Mouse (Mus musculus): ENCODE measurements around the gene Ube2n. TPM values are rescaled to one million over a fixed set of nuclear protein-coding genes. Genes with fewer than 3 reads are reported as not detected.

The Ube2n gene
- polyA plus RNA-seq, 1 experiment: 63.5 TPM

DNA sequence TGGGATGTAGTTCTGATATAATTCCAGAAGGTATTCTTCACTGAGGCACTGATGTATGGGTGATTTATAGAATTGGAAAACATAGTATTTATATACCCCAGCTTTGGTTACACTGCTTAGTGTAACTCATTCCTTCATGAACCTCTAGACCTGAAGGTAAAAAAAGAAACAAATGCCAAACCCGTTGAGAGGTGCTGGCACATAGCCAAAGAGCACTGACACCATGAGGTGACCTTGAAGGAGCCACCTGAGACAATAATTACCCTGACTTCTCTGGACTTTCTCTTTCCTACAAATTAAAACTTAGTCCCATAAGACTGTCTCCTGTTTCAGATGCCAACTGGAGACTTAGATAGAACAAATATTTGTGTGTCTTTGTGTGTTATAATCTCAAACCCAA lies 10.6 kb upstream of the Ube2n start:
- TF ChIP-seq POLR2A (IDR thresholded peaks at IDR 0.05; ENCODE audit: control insufficient read depth, extremely low read depth, insufficient read depth, low read length, poor library complexity) (no peak), CTCF (IDR thresholded peaks at IDR 0.05; ENCODE audit: borderline replicate concordance, control insufficient read depth, extremely low read depth, insufficient read depth, low read length, poor library complexity) (no peak)
- 11% methylated on average over 1 of the region's 1 CpGs for WGBS
- Histone ChIP-seq H3K4me1 (replicated peaks; ENCODE audit: control insufficient read depth, insufficient read depth, low read length) (peaks cover 2% of the 10 kb centered on the region; the same call in 1 of the 2 replicates), H3K27ac (ENCODE audit: control insufficient read depth, insufficient read depth, low read length) (no peak overlapping the region), H3K4me3 (ENCODE audit: control insufficient read depth, insufficient read depth, low read length) (no peak overlapping the region), H3K27me3 (ENCODE audit: control insufficient read depth, insufficient read depth, low read length) (no peaks in the 10 kb centered on the region), H3K36me3 (ENCODE audit: control insufficient read depth, insufficient read depth, low read length) (no peaks in the 10 kb centered on the region)
- DNase-seq: no peak

DNA sequence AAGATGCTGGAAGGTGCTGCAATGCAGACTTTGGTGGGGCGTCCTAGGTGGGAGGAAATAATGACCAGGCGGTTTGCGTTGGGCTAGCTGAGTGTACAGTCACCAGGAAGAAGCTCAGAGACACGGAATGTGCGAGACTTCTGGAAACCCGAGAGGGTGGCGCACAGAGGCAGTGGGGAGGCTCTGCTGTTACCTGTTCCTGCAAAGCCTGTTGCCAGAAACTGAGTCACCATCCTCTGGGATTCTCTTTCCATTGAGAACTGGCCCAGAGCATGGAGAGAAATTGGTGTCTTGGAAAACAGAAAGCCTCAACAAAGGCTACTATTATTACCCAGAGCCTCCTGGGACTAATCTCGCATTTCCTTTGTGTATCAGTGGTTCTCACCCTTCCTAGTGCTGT lies 6.8 kb upstream of the Ube2n start:
- H3K4me1 ChIP-seq (replicated peaks; ENCODE audit: control insufficient read depth, insufficient read depth, low read length): no peaks in the 10 kb centered on the region
- no peak overlapping the region for H3K27ac ChIP-seq (ENCODE audit: control insufficient read depth, insufficient read depth, low read length)
- H3K27me3 ChIP-seq (ENCODE audit: control insufficient read depth, insufficient read depth, low read length): no peaks in the 10 kb centered on the region
- TF ChIP-seq CTCF (IDR thresholded peaks at IDR 0.05; ENCODE audit: borderline replicate concordance, control insufficient read depth, extremely low read depth, insufficient read depth, low read length, poor library complexity) (no peak), POLR2A (IDR thresholded peaks at IDR 0.05; ENCODE audit: control insufficient read depth, extremely low read depth, insufficient read depth, low read length, poor library complexity) (no peak)
- no peak overlapping the region for H3K4me3 ChIP-seq (ENCODE audit: control insufficient read depth, insufficient read depth, low read length)
- DNase-seq: no peak
- no peaks in the 10 kb centered on the region for H3K36me3 ChIP-seq (ENCODE audit: control insufficient read depth, insufficient read depth, low read length)
- 97% methylated on average over 8 of the region's 8 CpGs for WGBS

DNA sequence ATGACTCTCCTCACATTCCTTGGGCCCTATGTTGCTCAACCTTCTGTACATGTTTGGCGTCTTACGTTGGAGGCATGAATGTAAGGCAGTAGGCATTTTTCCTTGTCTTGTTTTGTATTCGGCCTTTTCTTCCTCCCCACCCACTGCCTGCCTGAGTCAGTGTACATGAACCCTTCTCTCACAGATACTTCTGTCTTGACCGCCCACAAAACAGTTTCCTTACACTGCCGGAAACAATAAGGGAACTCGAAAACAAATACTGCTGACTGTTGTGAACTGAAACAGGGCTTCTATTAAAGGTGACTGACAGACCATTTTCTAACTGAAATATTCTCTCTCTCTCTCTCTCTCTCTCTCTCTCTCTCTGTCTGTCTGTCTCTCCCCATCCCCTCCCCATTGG lies 6.2 kb upstream of the Ube2n start:
- 54% methylated on average over 6 of the region's 6 CpGs for WGBS
- Histone ChIP-seq H3K27ac (ENCODE audit: control insufficient read depth, insufficient read depth, low read length) (no peak overlapping the region), H3K4me1 (replicated peaks; ENCODE audit: control insufficient read depth, insufficient read depth, low read length) (peaks cover under 1% of the 10 kb centered on the region; the same call in 1 of the 2 replicates), H3K4me3 (ENCODE audit: control insufficient read depth, insufficient read depth, low read length) (no peak overlapping the region), H3K27me3 (ENCODE audit: control insufficient read depth, insufficient read depth, low read length) (no peaks in the 10 kb centered on the region), H3K36me3 (ENCODE audit: control insufficient read depth, insufficient read depth, low read length) (no peaks in the 10 kb centered on the region)
- no peak for TF ChIP-seq POLR2A (IDR thresholded peaks at IDR 0.05; ENCODE audit: control insufficient read depth, extremely low read depth, insufficient read depth, low read length, poor library complexity)
- no peak for TF ChIP-seq CTCF (IDR thresholded peaks at IDR 0.05; ENCODE audit: borderline replicate concordance, control insufficient read depth, extremely low read depth, insufficient read depth, low read length, poor library complexity)
- no peak for DNase-seq

DNA sequence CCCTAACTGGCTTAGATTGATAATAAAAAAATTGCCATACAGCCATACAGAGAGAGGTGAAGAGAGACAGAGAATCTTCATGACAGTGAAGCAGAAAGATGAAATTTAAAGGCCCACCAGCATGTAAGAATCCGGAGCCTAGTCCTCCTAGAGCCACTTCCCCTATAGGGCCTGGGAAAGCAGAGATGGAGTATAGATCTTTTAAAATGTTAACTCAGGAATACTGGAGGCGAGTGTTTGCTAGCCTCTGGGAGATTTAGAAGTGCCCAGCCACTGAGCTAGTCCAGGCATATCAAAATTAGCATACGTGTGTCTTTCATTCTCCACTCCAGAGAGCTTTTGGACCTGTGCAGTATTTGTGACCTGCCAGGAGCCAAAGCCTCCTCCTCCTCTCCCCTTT lies 5.7 kb upstream of the Ube2n start:
- 85% methylated on average over 3 of the region's 3 CpGs for WGBS
- no peak overlapping the region for H3K27ac ChIP-seq (ENCODE audit: control insufficient read depth, insufficient read depth, low read length)

DNA sequence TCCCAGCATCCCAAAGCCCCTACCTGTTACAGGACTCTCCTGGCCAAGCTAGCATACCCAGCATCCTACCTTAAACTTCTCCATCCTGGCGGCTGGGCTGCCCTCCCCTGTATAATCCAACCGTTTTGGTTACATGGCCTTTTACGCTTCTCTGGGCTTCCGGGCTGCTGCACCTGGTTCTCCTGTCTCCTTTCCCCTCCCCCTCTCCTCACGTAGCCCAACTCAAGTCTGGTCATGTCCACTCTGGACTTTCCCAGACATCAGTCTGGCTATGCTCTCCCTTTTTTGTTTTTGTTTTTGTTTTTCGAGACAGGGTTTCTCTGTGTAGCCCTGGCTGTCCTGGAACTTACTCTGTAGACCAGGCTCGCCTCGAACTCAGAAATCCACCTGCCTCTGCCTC lies 2.3 kb upstream of the Ube2n start:
- no peaks in the 10 kb centered on the region for H3K27me3 ChIP-seq (ENCODE audit: control insufficient read depth, insufficient read depth, low read length)
- H3K4me1 ChIP-seq (replicated peaks; ENCODE audit: control insufficient read depth, insufficient read depth, low read length): peaks cover 10% of the 10 kb centered on the region
- WGBS: 96% methylated on average over 8 of the region's 8 CpGs
- TF ChIP-seq CTCF (IDR thresholded peaks at IDR 0.05; ENCODE audit: borderline replicate concordance, control insufficient read depth, extremely low read depth, insufficient read depth, low read length, poor library complexity): no peak
- TF ChIP-seq POLR2A (IDR thresholded peaks at IDR 0.05; ENCODE audit: control insufficient read depth, extremely low read depth, insufficient read depth, low read length, poor library complexity): no peak
- no peak overlapping the region for H3K4me3 ChIP-seq (ENCODE audit: control insufficient read depth, insufficient read depth, low read length)
- H3K27ac ChIP-seq (ENCODE audit: control insufficient read depth, insufficient read depth, low read length): no peak overlapping the region
- DNase-seq: no peak
- no peaks in the 10 kb centered on the region for H3K36me3 ChIP-seq (ENCODE audit: control insufficient read depth, insufficient read depth, low read length)

More for the DNA sequence above, 5.7 kb upstream of the Ube2n start:
- Histone ChIP-seq H3K4me3 (ENCODE audit: control insufficient read depth, insufficient read depth, low read length) (no peak overlapping the region), H3K36me3 (ENCODE audit: control insufficient read depth, insufficient read depth, low read length) (no peaks in the 10 kb centered on the region), H3K27me3 (ENCODE audit: control insufficient read depth, insufficient read depth, low read length) (no peaks in the 10 kb centered on the region), H3K4me1 (replicated peaks; ENCODE audit: control insufficient read depth, insufficient read depth, low read length) (peaks cover 5% of the 10 kb centered on the region)
- TF ChIP-seq POLR2A (IDR thresholded peaks at IDR 0.05; ENCODE audit: control insufficient read depth, extremely low read depth, insufficient read depth, low read length, poor library complexity): no peak
- no peak for TF ChIP-seq CTCF (IDR thresholded peaks at IDR 0.05; ENCODE audit: borderline replicate concordance, control insufficient read depth, extremely low read depth, insufficient read depth, low read length, poor library complexity)
- DNase-seq: no peak

DNA sequence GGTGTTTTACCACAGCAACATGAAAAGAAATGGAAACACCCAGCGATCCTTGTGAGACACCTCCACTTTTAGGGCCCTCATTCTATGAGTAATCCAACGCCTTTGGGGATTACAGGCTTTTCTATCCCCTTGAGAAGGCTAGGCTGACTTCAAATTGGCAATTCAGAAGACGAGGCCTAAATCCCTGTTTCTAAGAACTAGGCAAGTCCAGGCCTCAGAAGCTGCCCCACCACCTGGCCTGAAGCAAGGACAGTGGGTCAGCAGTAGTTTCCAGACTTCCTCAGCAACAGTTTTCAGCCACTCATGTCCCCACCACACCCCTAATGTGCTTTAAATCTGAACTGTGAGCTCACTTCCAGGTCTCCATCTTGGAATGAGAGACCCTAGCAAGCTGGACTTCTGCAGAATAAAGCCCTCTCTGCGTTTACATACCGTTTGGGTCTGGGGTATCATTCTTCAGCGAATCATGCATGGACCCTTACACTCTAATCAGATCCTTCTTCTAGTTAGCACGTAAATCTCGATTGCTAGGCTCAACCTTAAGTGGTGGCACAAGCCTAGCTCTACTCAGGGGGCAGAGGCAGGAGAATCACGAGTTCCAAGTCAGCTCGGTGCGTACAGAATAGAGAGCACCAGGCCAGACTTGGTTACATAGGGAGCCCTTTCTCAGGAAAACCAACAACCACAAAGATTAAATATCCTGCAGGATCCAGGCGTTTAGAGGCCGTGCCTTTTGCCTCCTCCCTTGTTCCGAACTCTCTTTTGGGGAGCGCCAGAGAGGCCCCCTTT lies 983 bp upstream of the Ube2n start:
- Histone ChIP-seq H3K36me3 (ENCODE audit: control insufficient read depth, insufficient read depth, low read length) (no peaks in the 10 kb centered on the region), H3K27me3 (ENCODE audit: control insufficient read depth, insufficient read depth, low read length) (no peaks in the 10 kb centered on the region), H3K27ac (ENCODE audit: control insufficient read depth, insufficient read depth, low read length) (no peak overlapping the region), H3K4me3 (ENCODE audit: control insufficient read depth, insufficient read depth, low read length) (peak overlapping the region; percentile 48), H3K4me1 (replicated peaks; ENCODE audit: control insufficient read depth, insufficient read depth, low read length) (peaks cover 10% of the 10 kb centered on the region)
- WGBS: 43% methylated on average over 15 of the region's 15 CpGs
- DNase-seq: no peak
- TF ChIP-seq CTCF (IDR thresholded peaks at IDR 0.05; ENCODE audit: borderline replicate concordance, control insufficient read depth, extremely low read depth, insufficient read depth, low read length, poor library complexity) (no peak), POLR2A (IDR thresholded peaks at IDR 0.05; ENCODE audit: control insufficient read depth, extremely low read depth, insufficient read depth, low read length, poor library complexity) (no peak)
